Mouse (Mus musculus) lung, postnatal 0 days (tissue): ENCODE measurements at regions not wholly inside any gene's neighbourhood (a gene's known extent, or its start where the extent isn't known, plus 50 kb on each side); places are given as distances from the start of the nearest gene placed in this dataset.

ENCODE experiments used
- CTCF ChIP-seq: IDR thresholded peaks from 2 replicates; pipeline ENCODE4 v1.5.1; 2016; ENCODE audit warnings: antibody characterized with exemption, mild to moderate bottlenecking
- EP300 ChIP-seq: IDR thresholded peaks from 2 replicates; pipeline ENCODE4 v1.6.1; 2016; ENCODE audit warnings: antibody characterized with exemption, mild to moderate bottlenecking, control low read depth

DNA sequence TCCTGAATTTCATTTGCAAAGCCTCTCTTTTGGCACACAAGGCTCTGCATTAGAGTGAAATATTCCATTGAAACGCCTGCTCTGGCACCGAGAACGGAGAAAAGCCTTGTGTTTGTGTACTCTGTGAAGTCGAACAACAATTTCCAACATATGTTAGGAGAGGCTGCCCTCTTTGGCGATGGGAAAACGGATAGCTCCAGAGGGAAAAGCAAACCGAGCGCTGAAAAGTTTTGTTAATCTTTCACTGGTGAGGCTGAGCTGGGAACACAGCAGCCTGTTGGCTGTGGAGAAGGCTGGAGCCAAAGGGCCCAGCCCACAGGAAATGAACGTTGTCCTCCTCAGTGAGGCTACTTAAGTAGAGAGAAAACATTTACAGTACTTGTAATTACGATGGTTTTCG lies 93.1 kb upstream of the Bnc2 start:
- TF ChIP-seq CTCF: no peak
- no peak for TF ChIP-seq EP300
